Mouse (Mus musculus) splenic B cell, adult 2 months (primary cell): ENCODE measurements around the gene Braf.

Source experiments
- DNase-seq: peaks from one replicate; pipeline ENCODE4 v3.0.0-alpha.2; 2011; ENCODE audit warnings: low read depth, low spot score
- H3K27me3 ChIP-seq: 2 replicates; pipeline ENCODE4 v1.6.1; 2012; ENCODE audit warnings: mild to moderate bottlenecking, low read length, moderate library complexity, mixed read lengths; ENCODE audit not compliant: control insufficient read depth, poor library complexity, insufficient read depth, severe bottlenecking
- H3K36me3 ChIP-seq: 2 replicates; pipeline ENCODE4 v1.6.1; 2012; ENCODE audit warnings: mild to moderate bottlenecking, low read length, moderate library complexity, mixed read lengths; ENCODE audit not compliant: control insufficient read depth, poor library complexity, insufficient read depth, severe bottlenecking

Gene Braf

DNA sequence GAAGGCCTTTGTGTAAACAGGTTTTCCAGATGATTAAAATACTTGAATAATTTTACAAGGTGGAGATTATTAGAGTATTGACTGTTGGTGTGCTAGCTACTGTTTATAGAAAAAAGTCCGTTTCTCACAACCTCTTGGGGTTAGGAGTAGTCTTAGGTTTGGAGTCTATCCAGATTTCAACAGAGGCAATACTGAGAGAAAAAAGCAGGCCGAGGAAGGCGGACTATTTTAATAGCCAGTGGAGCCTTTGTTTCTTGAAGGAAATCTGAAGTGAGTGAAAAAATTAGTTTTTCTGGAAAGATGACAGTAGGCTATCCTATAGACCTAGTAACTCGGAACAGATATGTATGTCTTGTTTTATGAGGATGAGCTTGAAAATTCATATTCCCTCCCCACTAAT, 133.8 kb downstream of the Braf start:
- DNase-seq = no peak
- no peaks in the 10 kb centered on the region for H3K27me3 ChIP-seq
- peaks cover 1% of the 10 kb centered on the region; the same call in 1 of the 2 replicates for H3K36me3 ChIP-seq

DNA sequence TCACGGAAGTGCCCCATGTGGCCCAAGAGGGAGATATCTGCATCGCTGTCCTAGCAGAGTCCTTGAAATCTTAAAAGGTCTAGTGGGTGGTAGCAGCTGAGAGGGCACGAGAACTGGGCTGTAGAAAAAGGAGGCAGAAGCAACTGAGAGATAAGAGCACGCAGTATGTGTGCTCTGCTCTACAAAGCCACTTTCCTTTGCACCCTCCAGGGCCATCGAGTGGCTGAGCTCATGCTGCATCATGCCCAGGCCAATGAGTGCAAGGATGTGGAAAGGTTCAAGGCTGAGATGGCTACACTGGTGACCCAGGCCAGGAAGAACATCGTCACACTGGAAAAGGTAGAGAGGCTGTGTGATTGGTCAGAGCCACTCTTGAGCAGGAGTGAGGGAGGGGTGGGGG, 139.7 kb downstream of the Braf start, which contains the start of gene Gm42420:
Gm42420 (plus strand) TSS at position 237 of the 400 bp plus-strand sequence.
- no peak for DNase-seq
- H3K36me3 ChIP-seq = peaks cover 7% of the 10 kb centered on the region
- H3K27me3 ChIP-seq = no peaks in the 10 kb centered on the region

DNA sequence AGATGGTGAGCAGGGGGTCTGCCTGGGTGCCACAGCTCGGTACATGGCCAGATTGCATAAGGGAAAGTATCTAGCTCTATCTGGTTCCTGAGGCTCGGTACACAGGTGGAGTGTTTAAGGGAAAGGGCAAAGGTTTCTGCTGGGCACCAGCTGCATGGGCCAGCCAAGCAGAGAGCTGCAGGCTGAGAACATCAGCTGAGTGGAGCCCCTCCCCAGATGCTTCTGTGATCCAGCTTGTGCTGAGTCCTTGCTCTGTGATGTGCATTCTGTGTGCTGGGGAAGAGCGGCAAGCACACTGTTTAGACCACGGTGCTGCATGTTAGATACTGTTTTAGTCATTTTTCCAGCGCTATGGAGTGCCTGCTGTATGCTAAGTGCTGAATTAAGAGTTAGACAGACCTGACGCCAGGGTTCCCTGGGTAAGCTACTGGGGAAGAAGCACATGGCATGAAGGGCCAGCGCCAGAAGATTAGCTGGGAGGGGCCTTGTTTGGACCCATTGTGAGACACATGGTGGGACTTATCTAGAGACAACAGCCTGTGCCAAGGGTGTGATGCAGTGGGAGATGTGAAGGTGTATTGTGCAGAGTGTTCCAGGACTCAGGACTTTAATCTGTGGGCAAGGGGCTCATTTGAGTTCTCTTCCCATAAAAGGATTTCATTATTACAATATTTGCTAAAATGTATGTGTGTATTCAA, 144.0 kb downstream of the Braf start:
- no peak for DNase-seq
- Histone ChIP-seq H3K36me3 (peaks cover 10% of the 10 kb centered on the region), H3K27me3 (no peaks in the 10 kb centered on the region)

DNA sequence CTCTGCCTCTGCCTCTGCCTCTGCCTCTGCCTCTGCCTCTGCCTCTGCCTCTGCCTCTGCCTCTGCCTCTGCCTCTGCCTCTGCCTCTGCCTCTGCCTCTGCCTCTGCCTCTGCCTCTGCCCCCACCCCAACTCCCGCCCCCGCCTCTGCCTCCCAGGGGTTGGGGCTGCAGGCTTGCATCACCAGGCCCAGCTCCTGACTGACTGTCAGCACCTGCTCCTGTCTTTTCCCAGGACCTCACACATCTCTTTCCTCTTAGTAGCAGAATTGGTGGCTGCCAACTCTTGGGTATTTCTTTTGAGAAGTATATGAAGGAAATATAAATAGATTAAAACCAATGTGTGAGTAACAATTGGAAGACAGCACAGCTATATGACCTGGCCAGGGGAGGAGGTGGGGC, 144.7 kb downstream of the Braf start:
- peaks cover 10% of the 10 kb centered on the region for H3K36me3 ChIP-seq

DNA sequence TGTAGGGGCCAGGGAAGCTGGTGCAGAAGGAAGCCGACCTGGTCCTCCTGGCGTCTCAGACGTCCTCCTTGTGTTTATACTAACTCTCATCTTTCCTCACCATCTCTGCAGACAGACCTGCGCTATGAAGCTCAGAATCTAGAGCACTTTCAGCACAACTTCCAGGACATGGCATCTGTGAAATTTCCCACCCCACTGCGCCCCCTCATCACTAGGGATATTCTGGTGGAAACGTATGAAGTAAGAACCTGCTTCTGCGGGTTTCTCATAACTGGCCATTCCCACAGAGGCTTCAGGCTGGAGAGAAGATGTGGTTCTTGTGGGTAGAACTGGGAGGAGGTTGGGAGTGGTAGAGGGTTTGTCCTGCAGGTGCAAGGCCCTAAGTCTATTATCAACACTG, 145.7 kb downstream of the Braf start:
- peaks cover 10% of the 10 kb centered on the region for H3K36me3 ChIP-seq
- H3K27me3 ChIP-seq = no peaks in the 10 kb centered on the region
- no peak for DNase-seq

More for the DNA sequence above, 144.7 kb downstream of the Braf start:
- H3K27me3 ChIP-seq = no peaks in the 10 kb centered on the region
- DNase-seq = no peak

DNA sequence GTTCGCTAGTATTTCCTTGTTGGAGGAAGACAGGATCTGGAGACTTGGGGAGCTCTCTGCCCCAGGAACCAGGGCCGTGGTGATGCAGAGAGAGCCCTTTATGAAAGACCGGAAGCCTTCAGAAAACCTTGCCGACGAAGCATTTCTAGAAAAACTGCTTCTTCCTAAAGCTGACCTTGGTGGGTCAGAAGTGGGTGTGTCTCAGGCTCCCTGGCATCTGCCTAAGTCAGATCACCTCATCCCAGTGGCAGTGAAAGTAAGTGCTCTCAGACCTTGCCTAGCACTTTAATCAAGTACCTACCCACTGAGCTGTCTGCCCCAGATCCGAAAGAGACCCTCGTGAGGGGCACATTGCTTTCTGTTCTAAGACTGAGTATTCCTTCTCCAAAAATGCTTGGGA, 150.3 kb downstream of the Braf start:
- no peak for DNase-seq
- Histone ChIP-seq H3K36me3 (peaks cover 4% of the 10 kb centered on the region; the same call in 1 of the 2 replicates), H3K27me3 (no peaks in the 10 kb centered on the region)

DNA sequence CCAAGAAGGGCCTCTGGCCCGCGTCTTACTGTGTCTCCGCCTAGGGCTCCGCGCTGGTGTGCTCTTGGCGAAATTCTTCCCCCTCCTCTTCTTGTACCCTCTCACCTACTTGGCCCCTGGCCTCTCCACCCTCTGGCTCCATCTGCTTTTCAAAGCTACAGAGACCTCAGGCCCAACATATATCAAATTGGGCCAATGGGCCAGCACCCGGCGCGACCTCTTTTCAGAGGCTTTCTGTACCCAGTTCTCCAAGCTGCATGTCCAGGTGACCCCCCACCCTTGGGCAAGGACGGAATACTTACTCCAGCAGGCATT, 150.8 kb downstream of the Braf start:
- no peak for DNase-seq
- H3K27me3 ChIP-seq = no peaks in the 10 kb centered on the region
- H3K36me3 ChIP-seq = peaks cover 4% of the 10 kb centered on the region; the same call in 1 of the 2 replicates

DNA sequence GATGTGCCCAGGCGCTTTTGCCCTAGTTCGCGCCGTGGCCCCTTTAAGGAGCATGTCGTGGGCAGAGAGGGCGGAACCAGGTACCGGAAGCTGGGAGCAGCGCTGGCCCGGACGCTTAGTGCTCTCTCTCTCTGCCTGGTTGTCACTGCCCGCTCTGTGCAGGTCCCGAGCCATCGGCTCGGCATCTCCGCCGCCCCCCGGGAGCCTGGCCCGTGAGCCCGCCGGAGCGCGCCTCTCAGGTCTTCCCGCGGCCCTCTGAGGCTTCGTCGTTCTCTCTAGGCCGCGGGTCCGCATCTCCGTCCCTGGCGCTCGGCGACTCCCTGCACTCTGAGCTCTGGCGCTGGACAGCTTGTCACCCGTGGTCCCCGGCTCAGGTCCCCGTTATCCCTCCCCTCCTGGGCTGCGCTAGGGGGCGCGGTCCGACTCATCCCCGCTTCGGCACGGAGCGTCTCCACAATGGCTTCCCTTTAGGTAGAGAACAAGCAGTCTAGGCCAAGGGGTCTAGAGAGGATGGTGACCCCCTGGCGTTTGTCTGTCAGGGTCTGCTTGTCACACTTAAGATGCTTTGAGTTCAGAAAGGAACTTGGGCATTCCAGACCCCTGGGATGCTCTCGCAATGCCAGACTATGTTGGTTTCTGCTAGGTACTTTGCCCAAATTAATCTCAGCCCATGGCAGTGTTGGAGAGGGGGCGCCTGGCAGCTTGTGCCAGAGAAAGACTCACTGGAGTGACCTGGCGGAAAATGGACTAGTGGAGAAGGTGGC, 151.3 kb downstream of the Braf start, which contains the start of gene Adck2:
Adck2 (plus strand) TSS at position 83 of the 764 bp plus-strand sequence.
- peaks cover 4% of the 10 kb centered on the region; the same call in 1 of the 2 replicates for H3K36me3 ChIP-seq
- H3K27me3 ChIP-seq = no peaks in the 10 kb centered on the region
- peak; percentile 83 for DNase-seq

DNA sequence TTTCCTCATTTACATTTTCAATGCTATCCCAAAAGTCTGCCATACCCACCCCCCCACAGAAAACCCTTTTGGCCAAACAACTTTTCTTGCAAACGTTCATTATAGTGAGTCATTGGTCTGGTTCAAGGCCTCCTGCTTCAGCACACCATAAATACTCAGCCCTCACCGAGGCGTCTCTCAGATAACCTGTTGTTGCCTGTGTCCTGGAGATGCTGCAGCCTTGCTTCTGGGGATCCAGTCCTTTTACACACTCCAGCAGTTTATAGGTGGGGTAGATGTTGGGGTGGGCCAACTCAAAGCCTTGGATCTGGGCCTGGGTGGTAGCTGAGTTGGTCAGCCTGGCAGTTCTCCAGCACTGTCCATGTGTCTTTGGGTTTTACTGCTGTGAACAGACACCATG, 154.8 kb downstream of the Braf start:
- DNase-seq = no peak
- no peaks in the 10 kb centered on the region for H3K36me3 ChIP-seq
- no peaks in the 10 kb centered on the region for H3K27me3 ChIP-seq

DNA sequence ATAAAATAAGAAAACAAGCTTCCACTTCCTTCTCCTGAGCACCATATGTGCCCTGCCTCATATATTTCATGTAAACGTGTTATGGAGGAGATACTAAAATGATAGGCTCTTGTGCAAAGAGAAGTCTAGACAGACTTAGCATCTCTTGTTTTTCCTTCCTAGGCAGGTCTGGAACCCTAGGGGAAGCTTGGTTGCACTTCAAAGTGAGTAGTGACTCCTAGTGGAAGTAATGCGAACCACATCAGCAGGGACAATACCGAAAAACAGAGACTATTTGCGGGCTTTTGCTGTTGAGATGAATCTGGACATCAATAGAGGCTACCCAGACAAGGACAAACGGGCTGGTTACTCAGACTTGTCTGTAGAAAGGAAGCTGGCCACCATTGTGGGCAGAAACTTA, 157.7 kb downstream of the Braf start:
- H3K36me3 ChIP-seq = no peaks in the 10 kb centered on the region
- H3K27me3 ChIP-seq = no peaks in the 10 kb centered on the region
- peak; percentile 72 for DNase-seq

DNA sequence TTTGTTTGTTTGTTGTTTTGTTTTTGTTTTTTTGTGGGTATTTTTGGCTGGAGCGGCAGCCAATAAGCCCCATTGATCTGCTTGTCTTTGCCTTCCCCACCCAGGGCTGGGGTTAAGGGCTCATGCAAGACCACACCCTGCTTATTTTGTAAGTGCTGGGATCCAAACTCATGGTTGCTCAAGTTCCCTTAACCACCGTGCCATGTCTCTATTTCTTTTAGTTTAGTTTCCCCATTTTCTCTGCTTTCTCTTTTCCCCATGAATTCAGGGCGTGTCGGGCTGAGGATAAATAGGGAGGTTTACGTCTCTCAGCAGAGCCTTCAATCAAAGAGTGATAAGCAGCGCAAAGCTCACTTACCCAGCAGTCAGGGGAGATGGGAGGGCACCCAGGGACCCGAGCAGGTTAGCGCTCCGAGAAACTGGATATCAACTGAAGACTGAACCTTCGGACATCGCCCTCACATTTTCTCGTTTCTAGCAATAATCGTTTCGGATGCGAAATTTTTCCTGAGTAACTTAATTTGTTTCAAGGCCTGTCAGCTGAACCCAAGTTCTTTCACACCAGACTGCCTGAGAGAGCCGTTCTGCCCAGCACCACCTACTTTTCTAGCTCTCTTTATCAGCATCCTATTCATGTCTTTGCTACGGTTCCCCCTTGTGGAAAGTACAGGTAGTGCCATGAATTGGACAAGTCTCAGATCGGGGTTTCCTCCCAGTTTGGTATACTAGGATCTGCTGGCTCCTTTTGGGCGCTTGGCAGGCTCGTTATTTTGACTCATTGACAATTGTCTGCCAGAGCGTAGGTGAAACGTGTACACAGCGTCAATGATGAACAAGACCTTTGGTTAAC, 162.9 kb downstream of the Braf start:
- peak; percentile 86 for DNase-seq
- no peaks in the 10 kb centered on the region for H3K27me3 ChIP-seq
- no peaks in the 10 kb centered on the region for H3K36me3 ChIP-seq

DNA sequence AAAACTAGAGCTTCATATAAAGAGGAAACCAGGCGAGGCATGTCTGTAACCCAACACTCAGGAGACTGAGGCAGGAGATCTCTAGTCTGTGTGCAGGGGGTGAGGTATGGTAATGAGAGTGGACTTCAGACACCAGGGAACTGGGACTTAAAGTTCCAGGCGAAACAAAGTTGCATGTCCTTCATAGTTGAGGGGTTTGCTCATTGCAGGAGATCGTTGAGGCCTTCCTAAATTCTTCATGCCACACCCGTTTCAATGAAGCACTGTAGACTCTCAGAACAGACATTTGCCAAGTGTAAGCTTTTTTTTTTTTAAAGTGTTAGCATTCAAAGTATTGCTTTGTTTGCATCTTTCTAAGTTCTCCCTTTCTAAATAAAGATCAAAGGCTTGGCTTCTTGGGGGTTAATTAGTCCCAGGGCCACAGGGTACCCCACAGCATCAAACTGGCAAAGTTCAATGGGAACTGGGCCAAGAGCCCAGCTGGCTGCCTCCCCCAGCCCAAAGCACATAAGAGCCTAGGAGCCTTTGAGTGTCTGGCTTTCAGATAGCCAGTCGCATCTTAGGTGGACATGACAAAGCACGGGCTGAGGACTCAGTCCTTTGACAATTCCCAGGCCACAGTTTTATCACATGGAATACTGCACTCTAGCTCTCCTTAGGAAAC, 165.9 kb downstream of the Braf start:
- no peak for DNase-seq

DNA sequence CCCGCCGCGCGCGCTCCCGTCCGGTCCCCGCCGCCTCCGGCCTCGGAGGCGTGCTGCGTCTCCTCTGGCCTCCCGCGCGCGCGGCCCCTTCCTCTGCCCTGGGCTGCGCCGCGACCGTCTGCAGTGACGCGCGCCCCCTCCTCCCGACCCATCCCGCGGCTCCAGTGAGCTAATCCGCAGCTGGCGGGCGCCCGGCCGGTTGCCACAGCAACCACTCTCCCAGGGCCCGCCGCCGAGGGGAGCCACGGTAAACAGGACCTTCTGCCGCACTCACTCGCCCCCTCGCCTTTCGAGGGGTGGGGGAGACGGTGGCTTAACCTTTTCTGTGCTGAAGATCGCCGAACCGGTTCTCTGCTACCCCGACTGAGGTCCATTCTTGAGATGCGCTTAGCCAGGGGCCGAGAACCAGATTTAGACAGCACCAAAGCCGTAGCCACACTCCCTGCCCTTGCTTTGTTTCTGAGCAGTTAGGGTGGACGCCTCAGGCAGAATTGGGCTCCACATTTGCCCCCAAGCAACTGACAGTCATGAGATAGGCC, 167.5 kb downstream of the Braf start, which contains the start of gene Dennd2a:
Dennd2a (minus strand) TSS at position 145 of the 539 bp plus-strand sequence.
- peak; percentile 6 for DNase-seq
- Histone ChIP-seq H3K27me3 (no peaks in the 10 kb centered on the region), H3K36me3 (no peaks in the 10 kb centered on the region)

More for the DNA sequence above, 165.9 kb downstream of the Braf start:
- Histone ChIP-seq H3K36me3 (no peaks in the 10 kb centered on the region), H3K27me3 (no peaks in the 10 kb centered on the region)
